Mouse (Mus musculus) induced T-regulatory cell, adult 2 months (primary cell): ENCODE data around the gene Lrpap1.

Experiments used
- DNase-seq: peaks from one replicate; pipeline ENCODE4 v3.0.0-alpha.2; 2012; ENCODE audit warnings: low read depth

Lrpap1 gene

DNA sequence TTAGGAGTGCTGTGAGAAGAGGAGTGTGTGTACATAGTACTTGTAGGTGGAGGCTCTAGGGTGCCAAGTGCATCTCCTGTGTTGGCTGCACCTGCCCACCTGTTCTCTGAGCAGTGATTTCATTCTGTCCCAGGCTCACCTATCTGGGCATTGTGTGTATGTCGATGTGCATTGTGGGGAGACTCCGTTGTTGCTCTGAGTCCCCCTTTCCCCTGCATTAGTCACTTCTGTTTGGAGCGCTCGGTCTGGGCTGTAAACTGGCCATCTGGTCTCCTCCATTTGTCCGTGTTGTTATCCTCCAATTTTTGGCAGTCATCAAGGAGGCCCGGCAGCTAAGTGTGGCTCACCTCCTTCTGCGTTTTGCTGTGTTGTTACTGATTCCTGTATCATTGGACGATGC is 14.5 kb upstream of the Lrpap1 start:
- DNase-seq = no peak

GRCm38 (mm10) chr5:35118418-35118817 is 12.9 kb upstream of the Lrpap1 start:
- no peak for DNase-seq

GRCm38 (mm10) chr5:35117633-35118032 is 12.1 kb upstream of the Lrpap1 start:
- DNase-seq = no peak

GRCm38 (mm10) chr5:35116002-35116401 is 10.4 kb upstream of the Lrpap1 start:
- no peak for DNase-seq

GRCm38 (mm10) chr5:35112444-35112843 is 6.9 kb upstream of the Lrpap1 start:
- no peak for DNase-seq

GRCm38 (mm10) chr5:35105922-35106298 is 344 bp upstream of the Lrpap1 start:
- no peak for DNase-seq

- DNase-seq = peak; percentile 14
These were observed 1.2 kb downstream of the Lrpap1 start for GRCm38 (mm10) chr5:35104183-35104959.

- DNase-seq = no peak
These were observed 2.0 kb downstream of the Lrpap1 start for GRCm38 (mm10) chr5:35103528-35103927.

DNA sequence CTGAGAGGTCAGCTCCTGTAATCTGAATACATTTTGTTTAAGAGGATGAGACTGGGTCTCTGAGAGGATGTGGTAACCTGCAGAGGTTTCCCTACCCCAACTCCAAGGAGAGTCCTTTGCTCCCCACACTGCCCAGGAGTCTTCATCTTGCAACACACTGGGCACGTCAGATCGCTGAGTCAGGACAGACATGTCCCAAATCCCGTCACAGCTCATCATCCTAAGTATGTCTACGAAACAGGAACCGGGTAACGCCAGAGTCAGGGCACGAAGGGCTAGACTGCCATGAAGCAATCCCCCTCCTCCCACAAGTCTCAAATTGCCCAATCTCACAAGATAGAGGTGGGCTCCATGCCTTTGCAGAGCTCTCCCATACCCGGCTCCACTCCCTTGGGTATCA is 2.5 kb downstream of the Lrpap1 start:
- DNase-seq = no peak

DNA sequence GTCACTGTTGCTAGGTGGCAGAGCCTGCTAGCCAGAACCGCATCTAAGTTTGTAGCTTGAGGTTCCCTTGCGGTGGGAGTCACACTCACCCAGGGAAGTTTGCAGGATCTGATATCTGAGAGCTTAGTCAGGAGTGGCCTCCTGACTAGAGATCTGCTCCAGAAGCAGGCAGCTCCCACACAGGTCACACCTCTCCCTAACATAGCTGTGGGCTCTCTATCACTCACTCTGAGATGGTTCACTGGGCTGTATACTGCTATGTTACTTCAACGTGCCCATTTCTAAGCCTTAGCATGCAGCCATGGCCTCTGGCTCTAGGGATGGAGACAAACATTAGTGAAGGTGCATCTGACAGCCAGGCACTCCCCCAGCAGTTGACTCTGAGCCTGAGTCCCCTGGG is 13.9 kb downstream of the Lrpap1 start:
- no peak for DNase-seq

DNA sequence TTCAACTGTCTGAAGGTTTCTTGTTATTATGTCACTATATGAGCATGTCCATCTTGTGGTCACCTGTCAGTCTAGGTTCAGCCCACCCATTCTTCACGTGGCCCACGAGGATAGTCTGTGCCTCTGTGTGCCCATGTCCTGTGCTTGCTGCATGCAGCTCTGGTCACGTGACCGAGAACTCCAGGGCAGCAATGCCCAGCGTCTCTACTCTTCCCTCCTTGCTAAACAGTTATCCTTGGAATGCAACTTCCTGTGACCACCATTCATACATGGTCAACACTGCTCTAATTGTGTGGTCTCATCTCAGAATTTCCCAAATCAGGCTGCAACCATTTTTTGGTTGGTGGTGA is 16.0 kb downstream of the Lrpap1 start:
- DNase-seq = no peak

GRCm38 (mm10) chr5:35088785-35089613 is 16.6 kb downstream of the Lrpap1 start:
- peak; percentile 75 for DNase-seq

GRCm38 (mm10) chr5:35084913-35085312 is 20.7 kb downstream of the Lrpap1 start:
- no peak for DNase-seq

- no peak for DNase-seq
These were observed 26.5 kb downstream of the Lrpap1 start for GRCm38 (mm10) chr5:35079101-35079500.

DNA sequence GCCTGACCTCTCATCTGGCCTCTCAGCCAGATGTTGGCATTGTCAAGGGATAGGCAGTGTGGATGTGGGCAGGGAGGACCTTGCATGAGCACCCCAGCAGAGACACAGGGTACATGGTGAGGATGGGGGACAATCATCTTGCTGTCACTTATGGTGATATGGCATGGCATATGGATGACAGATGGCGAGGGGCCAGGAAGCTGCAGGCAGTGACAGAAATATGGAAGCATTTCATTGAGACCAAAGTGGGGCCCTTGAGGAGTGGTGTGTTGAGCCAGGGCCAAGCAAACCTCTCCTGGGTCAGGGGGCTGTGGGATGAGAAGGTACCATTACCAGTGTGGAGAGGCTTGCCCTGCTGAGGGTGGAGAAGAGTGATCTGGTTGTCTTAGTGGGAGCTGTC is 29.2 kb downstream of the Lrpap1 start:
- no peak for DNase-seq

GRCm38 (mm10) chr5:35073992-35074391 is 31.6 kb downstream of the Lrpap1 start:
- DNase-seq = no peak

- DNase-seq = no peak
These were observed 32.3 kb downstream of the Lrpap1 start for GRCm38 (mm10) chr5:35073235-35073634.

- no peak for DNase-seq
These were observed 33.7 kb downstream of the Lrpap1 start for GRCm38 (mm10) chr5:35071855-35072254.

- DNase-seq = no peak
These were observed 34.6 kb downstream of the Lrpap1 start for GRCm38 (mm10) chr5:35070953-35071352.

DNA sequence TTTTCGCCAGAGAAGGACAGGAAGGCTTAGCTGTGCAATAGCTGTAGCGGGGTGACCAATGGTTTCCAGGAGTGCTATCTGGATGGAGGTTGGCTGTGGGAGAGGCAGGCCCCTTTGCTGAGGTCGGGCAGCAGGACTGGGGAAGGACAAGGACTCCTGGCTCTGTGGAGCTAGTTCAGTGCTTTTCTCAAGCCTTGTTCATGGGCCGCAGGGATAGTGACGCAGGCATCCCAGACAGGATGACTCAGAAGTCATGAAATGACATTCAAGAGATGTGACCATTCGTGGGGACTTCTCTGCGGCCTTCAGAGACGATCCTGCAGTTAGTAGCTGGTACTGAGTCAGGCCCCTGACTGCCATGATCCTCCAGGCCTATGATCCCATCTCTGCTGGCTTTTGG is 35.3 kb downstream of the Lrpap1 start:
- DNase-seq = no peak

GRCm38 (mm10) chr5:35069841-35070240 is 35.7 kb downstream of the Lrpap1 start:
- no peak for DNase-seq

DNA sequence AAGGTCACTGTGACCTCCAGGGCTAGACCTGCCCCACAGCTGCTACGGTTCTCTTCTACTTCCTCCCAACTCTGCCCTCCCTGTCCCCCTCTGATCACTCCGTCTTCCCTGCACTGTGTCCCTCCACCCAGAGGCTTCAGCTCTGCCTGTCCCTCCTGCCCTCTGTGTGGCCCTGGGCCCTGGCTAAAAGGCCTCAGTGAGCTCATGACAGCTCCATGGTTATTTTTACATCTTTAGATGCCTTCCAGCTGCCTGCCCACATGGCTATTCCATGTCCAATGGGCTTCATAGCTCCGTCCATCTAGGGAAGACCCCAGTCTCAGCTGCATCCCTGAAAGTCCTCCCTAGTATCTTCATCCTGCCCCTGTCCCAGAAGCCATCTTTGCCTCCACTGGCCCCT is 45.5 kb downstream of the Lrpap1 start:
- no peak for DNase-seq

GRCm38 (mm10) chr5:35058216-35058615 is 47.4 kb downstream of the Lrpap1 start:
- DNase-seq = no peak

DNA sequence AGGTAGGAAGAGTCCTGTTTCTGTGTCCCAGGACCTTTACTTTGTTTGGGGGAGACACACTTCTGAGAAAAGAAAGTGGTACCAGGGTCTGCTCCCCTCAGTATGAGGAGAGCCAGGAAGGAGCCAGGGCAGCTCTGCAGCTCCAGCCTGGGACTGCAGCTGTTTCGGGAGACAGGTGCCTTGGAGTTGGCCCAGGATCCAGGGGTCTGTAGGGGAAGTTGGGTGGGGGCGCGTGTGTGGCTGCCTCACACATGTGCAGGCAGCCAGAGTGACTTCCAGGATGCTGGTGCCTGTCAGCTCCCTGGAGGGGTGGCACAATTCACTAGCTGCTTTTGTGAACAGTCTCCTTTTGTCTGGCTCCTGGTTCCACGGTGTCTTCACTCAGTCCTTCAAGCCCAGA is 48.0 kb downstream of the Lrpap1 start:
- DNase-seq = no peak
